Comparison of ENCODE assay signal across 27 mouse cellular contexts in the genomic region with DNA sequence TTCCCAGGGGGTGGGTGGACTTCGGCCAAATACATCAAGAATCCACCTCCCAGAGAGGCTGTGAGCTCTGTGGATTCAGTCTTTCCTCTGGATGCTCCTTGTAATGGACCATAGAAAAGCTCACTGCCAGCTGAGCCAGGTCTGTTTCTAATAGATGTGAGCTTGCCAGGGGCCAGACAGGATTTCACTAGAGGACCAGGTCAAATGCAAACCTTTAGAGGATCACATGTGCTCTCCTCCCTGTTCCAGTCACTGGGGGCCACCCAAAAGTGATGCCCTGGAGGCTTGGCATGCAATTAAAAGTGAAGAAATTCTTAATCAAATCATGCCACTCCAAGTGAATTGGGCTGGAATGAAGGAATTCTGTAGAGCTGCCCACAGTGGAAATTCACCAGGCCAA.
DNase-seq lines count a peak whose midpoint lies in the region; ATAC-seq and TF ChIP-seq lines count a peak whose summit lies in the region.
"Had no signal": no experiment of that assay in that cellular context is flagged by ENCODE, and none has a peak within 500 bp of the region (broad histone marks: within the 10 kb centered on the region; RNA-seq: fewer than 3 reads in every experiment).

No protein-coding gene starts in this region.

- TF ChIP-seq CTCF in Patski (IDR thresholded peaks at IDR 0.05): no peak

- in situ Hi-C loops in Patski (cut with MboI; ENCODE audit: low pct_unique_long_range_greater_than_20kb): no loop called here

- CTCF ChIA-PET in Patski (lab: Charles Lee): interaction anchor here (1.0 to 1.7 kb wide), 5 partner anchors 9 to 62 kb away, joined by 3 to 5 read pairs (median 4); no protein-coding TSS in a partner anchor

- peak; percentile 32 for ATAC-seq in Patski
- no peak for ATAC-seq in inflammation-experienced regulatory T-cells, adult 6 months
- ATAC-seq: forebrain, embryonic 13.5 days; intestine, postnatal 0 days; liver, embryonic 12.5 days; liver, postnatal 0 days had no signal

- H3K27me3 ChIP-seq in Patski: no peaks in the 10 kb centered on the region
- H3K27me3 ChIP-seq: embryonic facial prominence, embryonic 15.5 days; forebrain, embryonic 13.5 days; hindbrain, embryonic 12.5 days; liver, embryonic 12.5 days; midbrain, embryonic 12.5 days had no signal

- POLR2A ChIA-PET in Patski (lab: Charles Lee): no interaction called here

- peak; percentile 33 for DNase-seq in kidney, adult 18-20 months
- DNase-seq in kidney, postnatal 10 days: no peak
- DNase-seq in MN1 (ENCODE audit: low spot score) (peak; percentile 17), Patski (ENCODE audit: low read depth, low spot score) (peak; percentile 79)
- DNase-seq in fibroblast of lung, adult 2 months (ENCODE audit: low read depth): peak; percentile 56
- no peak for DNase-seq in heart, adult 9 months (ENCODE audit: low spot score in 2 of 2)
- DNase-seq in thymus, postnatal 14 days: no peak
- DNase-seq: adrenal gland, adult 8-10 months; B cell, adult 2 months; cerebellum, adult 11 months; cerebellum, adult 9-10 months; embryo, embryonic 11 days; gastrocnemius, postnatal 25 days; heart, adult 11 months; heart, postnatal 36 days; layer of hippocampus, postnatal 36 days; left cerebral cortex, postnatal 4 days; liver, postnatal 0 days; lung, postnatal 4 days; thymus, adult 2 months had no signal

Comparison
In these comparisons a context has a peak if more than half of its experiments do, and no peak if none do; other contexts are left out.
1. DNase-seq: peak in kidney, adult 18-20 months (single experiment), MN1 (single experiment), Patski (single experiment) and fibroblast of lung, adult 2 months (single experiment); none in kidney, postnatal 10 days (single experiment), heart, adult 9 months (0 of 2) and thymus, postnatal 14 days (single experiment).